Mouse (Mus musculus) liver, adult (tissue): ENCODE measurements around the gene Cyp2j12.

Source experiments
- GATA4 ChIP-seq: IDR thresholded peaks from 2 replicates; pipeline ENCODE4 v1.6.1; 2014; ENCODE audit warnings: mild to moderate bottlenecking, low read length; ENCODE audit not compliant: insufficient replicate concordance

Gene Cyp2j12

DNA sequence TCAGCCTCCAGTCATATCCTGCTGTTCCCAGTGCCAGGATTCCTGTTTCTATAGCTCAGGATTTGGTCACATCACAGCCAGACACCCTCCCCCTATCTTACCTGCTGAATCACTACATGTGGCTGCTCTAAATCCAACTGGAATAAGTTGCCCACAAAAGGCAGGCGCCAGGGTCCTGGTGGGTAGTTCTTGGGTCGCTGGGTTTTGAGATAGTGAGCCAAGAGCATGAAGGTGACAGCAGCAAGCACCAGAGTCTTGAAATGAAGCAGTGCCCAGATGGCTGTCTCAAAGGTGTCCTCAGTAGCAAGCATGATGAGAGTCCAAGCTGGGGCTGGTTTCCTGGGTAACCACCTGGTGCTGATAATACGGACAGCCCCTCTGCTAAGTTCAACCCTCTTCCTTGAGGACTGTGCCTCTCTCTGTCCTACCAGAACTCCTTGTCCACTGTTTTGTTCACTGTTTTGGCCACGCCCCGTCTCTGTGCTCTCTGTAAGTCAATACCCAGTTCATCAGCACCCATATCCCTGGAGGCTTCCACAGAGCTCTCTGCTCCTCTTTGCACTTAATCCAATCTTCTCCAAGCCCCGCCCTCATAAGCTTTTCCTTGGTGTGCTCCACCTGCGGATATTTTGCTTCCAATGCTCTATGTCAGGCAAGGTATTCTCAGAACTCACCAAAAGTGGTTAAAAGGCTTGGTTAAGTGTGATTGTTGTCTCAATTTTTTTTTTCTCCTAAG is at the start of gene Cyp2j12:
Gene Cyp2j12, minus strand, starts transcription at position 421 of the 736 bp plus-strand sequence.
- TF ChIP-seq GATA4, result no peak

GRCm38 (mm10) chr4:96162839-96163238 is 21.9 kb upstream of the Cyp2j12 start:
- no peak for TF ChIP-seq GATA4

DNA sequence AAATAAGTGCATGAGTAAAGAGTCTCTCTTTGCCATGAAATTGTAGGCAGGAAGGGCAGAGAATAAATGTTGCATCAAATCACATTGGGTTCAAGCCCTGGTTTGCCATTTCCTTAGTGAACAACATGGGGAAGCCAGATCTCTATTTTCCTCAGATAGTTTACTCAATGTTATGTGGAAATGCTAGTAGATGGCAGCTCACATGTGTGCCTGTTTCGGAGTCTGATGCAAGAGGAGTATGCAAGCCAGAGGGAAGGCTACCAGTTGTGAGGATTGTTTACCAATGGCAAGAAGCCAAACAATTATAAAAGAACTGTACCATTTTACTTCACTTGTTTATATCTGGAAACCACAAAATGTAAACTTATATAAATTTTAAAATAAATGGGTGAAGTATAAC is 20.6 kb upstream of the Cyp2j12 start:
- TF ChIP-seq GATA4, result no peak

- TF ChIP-seq GATA4, result no peak
Measured at GRCm38 (mm10) chr4:96139226-96139625, 1.7 kb downstream of the Cyp2j12 start.

DNA sequence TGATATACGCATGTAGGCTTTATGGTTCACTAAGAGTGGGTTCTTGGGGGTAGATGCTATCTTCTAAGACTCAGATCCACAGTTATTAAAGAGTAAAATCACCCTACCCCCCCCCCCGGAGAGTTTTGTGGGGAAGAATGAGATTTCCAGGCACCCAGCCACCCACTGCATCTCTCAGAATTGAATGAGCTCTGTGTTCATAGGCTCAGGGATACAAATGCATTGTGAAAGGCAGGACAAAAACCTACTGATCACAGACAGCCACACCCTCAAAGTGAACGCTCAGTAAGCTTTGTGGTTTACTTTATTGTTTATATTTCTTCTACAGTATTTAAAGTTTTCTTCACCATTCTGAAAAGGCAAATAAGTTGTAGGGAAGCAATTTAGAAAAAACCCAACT is 6.7 kb downstream of the Cyp2j12 start:
- no peak for TF ChIP-seq GATA4

DNA sequence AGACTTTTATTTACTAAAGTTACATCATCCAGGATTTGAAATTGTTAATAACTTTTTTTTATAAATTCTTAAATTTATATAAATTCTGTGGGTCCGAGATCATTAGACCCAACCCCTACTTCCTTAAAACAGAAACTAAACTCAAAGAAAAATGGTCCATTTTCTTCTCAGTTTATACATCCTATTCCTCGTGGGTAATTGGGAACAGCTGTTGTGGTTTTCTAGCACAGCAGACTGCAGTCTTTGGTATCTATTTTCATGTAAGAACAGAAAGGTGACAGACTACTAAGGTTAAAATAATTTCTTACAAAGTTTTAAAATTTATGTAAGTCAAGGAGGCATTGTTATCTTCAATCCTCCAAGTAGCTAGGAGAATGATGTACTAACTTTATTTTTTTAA is 44.1 kb downstream of the Cyp2j12 start:
- no peak for TF ChIP-seq GATA4

- no peak for TF ChIP-seq GATA4
Measured at GRCm38 (mm10) chr4:96091869-96092268, 49.1 kb downstream of the Cyp2j12 start.

GRCm38 (mm10) chr4:96078308-96078707 is 62.6 kb downstream of the Cyp2j12 start:
- TF ChIP-seq GATA4, result no peak

GRCm38 (mm10) chr4:96077261-96078125 is 63.5 kb downstream of the Cyp2j12 start, which contains the start of gene Cyp2j13:
Gene Cyp2j13 (minus strand): TSS chr4:96077546.
- no peak for TF ChIP-seq GATA4

DNA sequence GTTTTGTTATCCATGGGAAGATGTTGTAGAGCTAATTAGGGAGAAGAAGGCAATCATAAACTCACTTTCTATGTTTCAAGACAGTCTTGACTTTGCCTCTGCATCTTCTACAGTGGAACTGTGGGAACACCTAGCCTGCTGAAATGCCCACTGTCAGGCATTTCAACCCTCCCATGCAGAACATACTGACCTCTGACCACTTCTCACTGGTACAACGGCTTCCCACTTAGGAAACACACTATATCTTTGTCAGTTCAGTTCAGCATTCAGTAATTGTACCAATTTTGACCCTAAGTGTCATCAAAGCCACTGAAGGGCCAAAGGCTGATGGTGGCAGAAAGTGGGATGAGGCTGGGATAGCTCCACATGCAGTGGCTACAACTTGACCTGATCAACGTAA is 78.9 kb downstream of the Cyp2j12 start:
- TF ChIP-seq GATA4, result no peak

DNA sequence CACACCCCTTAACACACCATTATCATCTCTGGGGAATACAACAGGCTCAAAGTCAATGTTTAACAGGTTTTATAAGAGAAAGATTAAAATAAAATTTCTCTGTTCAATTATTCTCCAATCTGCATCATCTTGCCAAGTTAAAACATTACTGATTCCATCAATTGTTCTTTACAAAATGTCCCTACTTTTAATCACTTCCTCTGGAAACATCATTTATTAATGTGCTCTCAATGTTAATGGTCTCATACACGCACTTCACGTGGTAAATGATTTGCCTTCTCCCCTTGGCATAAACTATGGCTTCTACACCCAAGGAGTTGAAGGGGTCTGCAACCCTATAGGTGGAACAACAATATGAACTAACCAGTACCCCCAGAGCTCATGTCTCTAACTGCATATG is 80.8 kb downstream of the Cyp2j12 start:
- no peak for TF ChIP-seq GATA4
